Mouse (Mus musculus) myocyte (in vitro differentiated cells): ENCODE data around the gene Apol7a.

Experiments used
- E2F4 ChIP-seq: IDR thresholded peaks from one replicate; pipeline ENCODE4 v1.6.1; 2011; ENCODE audit warnings: mild to moderate bottlenecking, control low read depth, moderate library complexity; ENCODE audit not compliant: insufficient read depth
- MAX ChIP-seq: IDR thresholded peaks from one replicate; pipeline ENCODE4 v1.6.1; 2011; ENCODE audit warnings: low read depth, mild to moderate bottlenecking, control low read depth
- MYOG ChIP-seq, 3 experiments: IDR thresholded peaks; one replicate each; pipeline ENCODE4 v1.6.1; 2011; ENCODE audit warnings: control low read depth in 2 of 3, low read depth in 2 of 3, mild to moderate bottlenecking in 2 of 3; ENCODE audit not compliant: insufficient read length in 2 of 3, control insufficient read depth in 1 of 3, insufficient read depth in 1 of 3
- POLR2A ChIP-seq: IDR thresholded peaks from one replicate; pipeline ENCODE4 v1.6.1; 2011; ENCODE audit warnings: low read depth, mild to moderate bottlenecking, control low read depth, moderate library complexity; ENCODE audit not compliant: insufficient read length
- POLR2AphosphoS2 ChIP-seq: IDR thresholded peaks from one replicate; pipeline ENCODE4 v1.6.1; 2011; ENCODE audit warnings: low read depth, control low read depth; ENCODE audit not compliant: insufficient read length
- TCF12 ChIP-seq: IDR thresholded peaks from one replicate; pipeline ENCODE4 v1.6.1; 2011; ENCODE audit warnings: mild to moderate bottlenecking, control low read depth; ENCODE audit not compliant: poor library complexity, insufficient read depth, severe bottlenecking
- TCF3 ChIP-seq: IDR thresholded peaks from one replicate; pipeline ENCODE4 v1.6.1; 2011; ENCODE audit warnings: low read depth, control low read depth; ENCODE audit not compliant: insufficient read length
- USF1 ChIP-seq: IDR thresholded peaks from one replicate; pipeline ENCODE4 v1.6.1; 2011; ENCODE audit warnings: low read depth, mild to moderate bottlenecking, control low read depth, moderate library complexity

DNA sequence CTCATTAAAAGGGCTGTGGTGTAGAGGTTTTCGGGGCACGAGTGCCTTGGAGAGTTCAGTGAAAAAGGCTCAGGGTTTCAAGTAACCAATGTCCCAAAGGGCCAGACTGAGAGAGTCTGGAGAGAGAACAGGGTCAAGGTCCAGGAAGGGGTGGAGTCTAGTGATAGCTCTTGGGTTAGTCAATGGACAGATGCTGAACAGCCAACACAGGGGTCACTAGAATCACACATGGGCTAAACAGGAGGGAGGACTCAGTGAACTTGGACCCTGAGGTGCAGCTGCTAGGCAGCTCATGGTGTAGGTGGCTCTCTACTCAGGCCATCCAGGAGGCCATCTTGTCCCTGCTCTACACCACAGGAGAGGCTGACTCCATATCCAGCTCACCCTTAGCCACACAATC, 11.4 kb downstream of the Apol7a start:
- TF ChIP-seq POLR2AphosphoS2 = no peak
- no peak for TF ChIP-seq MYOG (IDR thresholded peaks at IDR 0.05; ENCODE audit: control insufficient read depth in 1 of 3, insufficient read depth in 1 of 3, insufficient read length in 2 of 3, low read depth in 2 of 3)
- no peak for TF ChIP-seq TCF3
- TF ChIP-seq POLR2A = no peak
- no peak for TF ChIP-seq MAX
- TF ChIP-seq TCF12 = no peak
- TF ChIP-seq USF1 = no peak
- TF ChIP-seq E2F4 = no peak
